Mouse (Mus musculus) forebrain, embryonic 11.5 days (tissue): ENCODE data around the gene Cmya5. TPM values are rescaled to one million over a fixed set of nuclear protein-coding genes. Genes with fewer than 3 reads are reported as not detected.

Experiments used
- ATAC-seq: fragments of 200-750 bp; cut with Nextera tagmentation; replicated peaks from 2 replicates; pipeline ENCODE4 v1.8.0; 2017; ENCODE audit warnings: moderate TSS enrichment; ENCODE audit not compliant: low FRiP score
- DNase-seq: peaks from one replicate; pipeline ENCODE4 v3.0.0-alpha.2; 2017; ENCODE audit warnings: low spot score
- H3K27ac ChIP-seq: fragments of 300-500 bp; sonication (generic); 2 replicates; pipeline ENCODE4 v1.5.1; 2014; ENCODE audit warnings: low read depth, low read length
- H3K27me3 ChIP-seq: fragments of 300-500 bp; sonication (generic); 2 replicates; pipeline ENCODE4 v1.6.1; 2014; ENCODE audit warnings: mild to moderate bottlenecking, low read length, mixed read lengths; ENCODE audit not compliant: control insufficient read depth, insufficient read depth
- H3K36me3 ChIP-seq: fragments of 300-500 bp; sonication (generic); 2 replicates; pipeline ENCODE4 v1.6.1; 2014; ENCODE audit warnings: mild to moderate bottlenecking, low read length, moderate library complexity, mixed read lengths; ENCODE audit not compliant: control insufficient read depth, insufficient read depth
- H3K4me1 ChIP-seq: fragments of 300-500 bp; sonication (generic); replicated peaks from 2 replicates; pipeline ENCODE4 v1.6.1; 2014; ENCODE audit warnings: low read length, mixed read lengths; ENCODE audit not compliant: control insufficient read depth, insufficient read depth
- H3K4me2 ChIP-seq: fragments of 300-500 bp; sonication (generic); 2 replicates; pipeline ENCODE4 v1.6.1; 2014; ENCODE audit warnings: low read depth, mild to moderate bottlenecking, low read length, moderate library complexity, mixed read lengths; ENCODE audit not compliant: severe bottlenecking
- H3K4me3 ChIP-seq: fragments of 300-500 bp; sonication (generic); 2 replicates; pipeline ENCODE4 v1.5.1; 2014; ENCODE audit warnings: low read depth, low read length
- H3K9ac ChIP-seq: fragments of 300-500 bp; sonication (generic); 2 replicates; pipeline ENCODE4 v1.6.1; 2014; ENCODE audit warnings: low read length
- H3K9me3 ChIP-seq: fragments of 300-500 bp; sonication (generic); 2 replicates; pipeline ENCODE4 v1.6.1; 2016; ENCODE audit warnings: low read length, mixed read lengths; ENCODE audit not compliant: control insufficient read depth
- WGBS: fragments of 180-500 bp; shearing (Covaris S2); extraction: QIAGEN DNeasy Blood & Tissue Kit; methylation state at CpG from one replicate; pipeline ENCODE4 v1.1.7; 2014; 5-methylcytosine and 5-hydroxymethylcytosine counted together
- polyA plus RNA-seq: library from polyadenylated mRNA; unstranded; fragments of >200 nt; fragmentation: Nextera tagmentation; extraction: Ambion mirVana; gene quantifications from 2 replicates; pipeline ENCODE4 v1.2.1, GENCODE M21; 2014

Cmya5 gene
- polyA plus RNA-seq, 1 experiment from 2014 or later = 0.13 TPM

- H3K9ac ChIP-seq = no peak overlapping the region
- no peaks in the 10 kb centered on the region for H3K9me3 ChIP-seq
- no peak overlapping the region for H3K4me3 ChIP-seq
- 0 out of 2 replicates have a peak, but pooled peaks cover 3% of the 10 kb centered on the region for H3K4me1 ChIP-seq
- H3K4me2 ChIP-seq = no peak overlapping the region
- no peak for DNase-seq
- WGBS = 88% methylated on average over 6 of the region's 6 CpGs
- ATAC-seq = no peak
- no peaks in the 10 kb centered on the region for H3K36me3 ChIP-seq
- H3K27ac ChIP-seq = no peak overlapping the region
- no peaks in the 10 kb centered on the region for H3K27me3 ChIP-seq
These were observed 140.5 kb downstream of the Cmya5 start for GRCm38 (mm10) chr13:93004003-93004402.

GRCm38 (mm10) chr13:93002456-93002855 lies 142.1 kb downstream of the Cmya5 start:
- no peak overlapping the region for H3K4me3 ChIP-seq
- no peak overlapping the region for H3K9ac ChIP-seq
- no peak overlapping the region for H3K4me2 ChIP-seq
- 88% methylated on average over 2 of the region's 2 CpGs for WGBS
- H3K9me3 ChIP-seq = no peaks in the 10 kb centered on the region
- 0 out of 2 replicates have a peak, but pooled peaks cover 3% of the 10 kb centered on the region for H3K4me1 ChIP-seq
- H3K36me3 ChIP-seq = no peaks in the 10 kb centered on the region
- no peaks in the 10 kb centered on the region for H3K27me3 ChIP-seq
- no peak overlapping the region for H3K27ac ChIP-seq
- DNase-seq = no peak
- no peak for ATAC-seq

GRCm38 (mm10) chr13:93000640-93001351 lies 143.7 kb downstream of the Cmya5 start:
- DNase-seq = no peak
- Histone ChIP-seq H3K27ac (no peak overlapping the region), H3K27me3 (no peaks in the 10 kb centered on the region), H3K9ac (no peak overlapping the region), H3K4me2 (no peak overlapping the region), H3K4me3 (no peak overlapping the region), H3K36me3 (no peaks in the 10 kb centered on the region), H3K9me3 (no peaks in the 10 kb centered on the region), H3K4me1 (0 out of 2 replicates have a peak, but pooled peaks cover 3% of the 10 kb centered on the region)
- ATAC-seq = no peak
- 84% methylated on average over 12 of the region's 12 CpGs for WGBS

GRCm38 (mm10) chr13:92999860-93000259 lies 144.7 kb downstream of the Cmya5 start:
- Histone ChIP-seq H3K36me3 (no peaks in the 10 kb centered on the region), H3K27me3 (no peaks in the 10 kb centered on the region), H3K27ac (no peak overlapping the region), H3K4me3 (no peak overlapping the region), H3K9ac (no peak overlapping the region), H3K9me3 (no peaks in the 10 kb centered on the region), H3K4me2 (no peak overlapping the region), H3K4me1 (0 out of 2 replicates have a peak, but pooled peaks cover 3% of the 10 kb centered on the region)
- DNase-seq (no peak), ATAC-seq (0 out of 2 replicates have a peak, but pooled peaks have one; percentile 44)
- WGBS = 73% methylated on average over 9 of the region's 9 CpGs

- no peak overlapping the region for H3K4me2 ChIP-seq
- no peaks in the 10 kb centered on the region for H3K9me3 ChIP-seq
- no peaks in the 10 kb centered on the region for H3K4me1 ChIP-seq
- H3K27me3 ChIP-seq = no peaks in the 10 kb centered on the region
- ATAC-seq = no peak
- no peaks in the 10 kb centered on the region for H3K36me3 ChIP-seq
- no peak for DNase-seq
- no peak overlapping the region for H3K27ac ChIP-seq
- H3K9ac ChIP-seq = no peak overlapping the region
- H3K4me3 ChIP-seq = no peak overlapping the region
These were observed 149.8 kb downstream of the Cmya5 start for GRCm38 (mm10) chr13:92994743-92995142.

GRCm38 (mm10) chr13:92992823-92993222 lies 151.7 kb downstream of the Cmya5 start:
- 78% methylated on average over 5 of the region's 5 CpGs for WGBS
- Histone ChIP-seq H3K9me3 (no peaks in the 10 kb centered on the region), H3K4me3 (no peak overlapping the region), H3K4me1 (no peaks in the 10 kb centered on the region), H3K27ac (no peak overlapping the region), H3K9ac (no peak overlapping the region), H3K36me3 (no peaks in the 10 kb centered on the region), H3K27me3 (no peaks in the 10 kb centered on the region), H3K4me2 (no peak overlapping the region)
- ATAC-seq = no peak
- DNase-seq = no peak

Other genes with a start within 250 kb of the Cmya5 start
- gene Tent2, start 47.7 kb upstream of the Cmya5 start, polyA plus RNA-seq = 71.0 and 72.4 TPM in 2 replicates
- 12.3 and 13.3 TPM in 2 replicates for gene Homer1, start 154.9 kb upstream of the Cmya5 start, polyA plus RNA-seq